ENCODE assay signal across 22 mouse cellular contexts in the genomic region with DNA sequence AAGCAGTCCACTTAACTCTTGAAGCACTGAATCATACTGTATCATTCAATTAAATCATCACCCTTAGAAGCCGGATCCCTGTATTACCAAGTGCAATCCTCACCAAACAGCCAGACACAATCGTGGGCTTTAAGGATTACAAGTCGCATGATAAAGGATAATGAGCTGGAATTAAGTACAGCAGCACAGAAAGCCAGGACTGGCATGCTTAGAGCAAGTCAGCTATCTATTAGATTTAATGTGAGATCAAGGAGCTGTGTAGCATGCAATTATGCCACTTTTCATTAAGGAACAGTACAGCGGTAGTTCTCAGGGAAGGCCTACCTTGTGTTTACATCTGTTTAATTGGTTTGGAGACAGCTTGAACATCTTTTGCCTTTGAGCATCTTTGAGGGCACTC.
DNase-seq lines count a peak whose midpoint lies in the region; ATAC-seq and TF ChIP-seq lines count a peak whose summit lies in the region.
"Had no signal": no experiment of that assay in that cellular context is flagged by ENCODE, and none has a peak within 500 bp of the region (broad histone marks: within the 10 kb centered on the region; RNA-seq: fewer than 3 reads in every experiment).

No protein-coding gene starts in this region.

- no peak for TF ChIP-seq CTCF in brain, embryonic 14.5 days (IDR thresholded peaks at IDR 0.05; ENCODE audit: borderline replicate concordance, extremely low read depth, insufficient read depth, insufficient read length)

- no peak overlapping the region for H3K4me2 ChIP-seq in forebrain, embryonic 14.5 days (ENCODE audit: low read length)
- no peak overlapping the region for H3K4me2 ChIP-seq in forebrain, embryonic 12.5 days
- no peak overlapping the region for H3K4me2 ChIP-seq in midbrain, embryonic 15.5 days
- H3K4me2 ChIP-seq: embryonic facial prominence, embryonic 12.5 days; embryonic facial prominence, embryonic 15.5 days; heart, embryonic 11.5 days; hindbrain, embryonic 12.5 days; hindbrain, embryonic 15.5 days had no signal

- DNase-seq in forebrain, embryonic 14.5 days (ENCODE audit: low spot score) = peak; percentile 25
- no peak for DNase-seq in midbrain, embryonic 10.5 days (ENCODE audit: low spot score)
- peak; percentile 53 for DNase-seq in brain, embryonic 14.5 days (ENCODE audit: low read depth)
- peak; percentile 17 for DNase-seq in retina, postnatal 7 days (ENCODE audit: low read depth, low spot score)
- no peak for DNase-seq in lung, postnatal 36 days
- DNase-seq: adrenal gland, adult 8-10 months; adrenal gland, postnatal 25 days; cerebellum, adult 18-20 months; cerebellum, adult 9-10 months; cerebellum, postnatal 14 days; gastrocnemius, adult 2 months; gastrocnemius, postnatal 14 days; heart, adult 11 months had no signal

- H3K27me3 ChIP-seq in forebrain, embryonic 14.5 days (replicated peaks; ENCODE audit: control insufficient read depth, insufficient read depth, low read length) = no peaks in the 10 kb centered on the region
- H3K27me3 ChIP-seq in forebrain, embryonic 12.5 days = no peaks in the 10 kb centered on the region
- H3K27me3 ChIP-seq in midbrain, embryonic 15.5 days (replicated peaks) = no peaks in the 10 kb centered on the region
- no peaks in the 10 kb centered on the region for H3K27me3 ChIP-seq in midbrain, embryonic 10.5 days (ENCODE audit: low read depth, poor library complexity, severe bottlenecking)
- H3K27me3 ChIP-seq: embryonic facial prominence, embryonic 12.5 days; embryonic facial prominence, embryonic 15.5 days; hindbrain, embryonic 12.5 days; hindbrain, embryonic 15.5 days had no signal

- H3K9me3 ChIP-seq in forebrain, embryonic 14.5 days (replicated peaks; ENCODE audit: control insufficient read depth, low read length) = no peaks in the 10 kb centered on the region
- H3K9me3 ChIP-seq in forebrain, embryonic 12.5 days = no peaks in the 10 kb centered on the region
- H3K9me3 ChIP-seq in midbrain, embryonic 15.5 days = no peaks in the 10 kb centered on the region
- H3K9me3 ChIP-seq in midbrain, embryonic 10.5 days (replicated peaks) = no peaks in the 10 kb centered on the region
- H3K9me3 ChIP-seq: embryonic facial prominence, embryonic 12.5 days; embryonic facial prominence, embryonic 15.5 days; hindbrain, embryonic 12.5 days; hindbrain, embryonic 15.5 days had no signal

- H3K27ac ChIP-seq in forebrain, embryonic 14.5 days (ENCODE audit: low read depth, low read length) = no peak overlapping the region
- H3K27ac ChIP-seq in forebrain, embryonic 12.5 days = no peak overlapping the region
- H3K27ac ChIP-seq in midbrain, embryonic 15.5 days = no peak overlapping the region
- H3K27ac ChIP-seq in midbrain, embryonic 10.5 days (replicated peaks) = no peak overlapping the region
- H3K27ac ChIP-seq: embryonic facial prominence, embryonic 12.5 days; embryonic facial prominence, embryonic 15.5 days; gastrocnemius, adult 2 months; hindbrain, embryonic 12.5 days; hindbrain, embryonic 15.5 days had no signal

- no peaks in the 10 kb centered on the region for H3K4me1 ChIP-seq in forebrain, embryonic 14.5 days (ENCODE audit: control insufficient read depth, insufficient read depth, low read length)
- H3K4me1 ChIP-seq in forebrain, embryonic 12.5 days = no peaks in the 10 kb centered on the region; the same call in 1 of the 2 replicates
- H3K4me1 ChIP-seq in midbrain, embryonic 15.5 days = peaks cover 13% of the 10 kb centered on the region
- peaks cover 7% of the 10 kb centered on the region; the same call in 1 of the 2 replicates for H3K4me1 ChIP-seq in midbrain, embryonic 10.5 days
- H3K4me1 ChIP-seq: embryonic facial prominence, embryonic 12.5 days; embryonic facial prominence, embryonic 15.5 days; hindbrain, embryonic 12.5 days; hindbrain, embryonic 15.5 days had no signal

- WGBS in forebrain, embryonic 14.5 days = 19% methylated on average over 4 of the region's 4 CpGs
- WGBS in forebrain, embryonic 12.5 days = 33% methylated on average over 4 of the region's 4 CpGs
- WGBS in midbrain, embryonic 15.5 days = 21% methylated on average over 4 of the region's 4 CpGs
- 55% methylated on average over 4 of the region's 4 CpGs for WGBS in midbrain, embryonic 10.5 days

- no peak for ATAC-seq in forebrain, embryonic 14.5 days
- no peak for ATAC-seq in forebrain, embryonic 12.5 days (ENCODE audit: low FRiP score)
- ATAC-seq in midbrain, embryonic 15.5 days (replicated peaks) = peak; percentile 56; the same call in 1 of the 2 replicates
- ATAC-seq: activated CD4-positive, CD25-positive, alpha-beta regulatory T cell, adult 4 months; forebrain, embryonic 16.5 days had no signal

- TF ChIP-seq POLR2A in brain, embryonic 14.5 days (IDR thresholded peaks at IDR 0.05; ENCODE audit: borderline replicate concordance, extremely low read depth, insufficient read depth, insufficient read length, poor library complexity, severe bottlenecking) = no peak

- no peaks in the 10 kb centered on the region for H3K36me3 ChIP-seq in forebrain, embryonic 14.5 days (ENCODE audit: control insufficient read depth, insufficient read depth, low read length)
- H3K36me3 ChIP-seq in forebrain, embryonic 12.5 days (replicated peaks) = no peaks in the 10 kb centered on the region
- H3K36me3 ChIP-seq in midbrain, embryonic 15.5 days (replicated peaks) = no peaks in the 10 kb centered on the region
- no peaks in the 10 kb centered on the region for H3K36me3 ChIP-seq in midbrain, embryonic 10.5 days
- H3K36me3 ChIP-seq: embryonic facial prominence, embryonic 12.5 days; embryonic facial prominence, embryonic 15.5 days; hindbrain, embryonic 12.5 days; hindbrain, embryonic 15.5 days had no signal

- H3K9ac ChIP-seq in forebrain, embryonic 14.5 days (ENCODE audit: low read length) = no peak overlapping the region
- H3K9ac ChIP-seq in forebrain, embryonic 12.5 days = no peak overlapping the region
- H3K9ac ChIP-seq in midbrain, embryonic 15.5 days = no peak overlapping the region
- H3K9ac ChIP-seq: embryonic facial prominence, embryonic 12.5 days; embryonic facial prominence, embryonic 15.5 days; hindbrain, embryonic 12.5 days; hindbrain, embryonic 15.5 days had no signal

- H3K4me3 ChIP-seq in forebrain, embryonic 14.5 days (ENCODE audit: low read depth, low read length) = no peak overlapping the region
- H3K4me3 ChIP-seq in forebrain, embryonic 12.5 days (replicated peaks) = no peak overlapping the region
- H3K4me3 ChIP-seq in midbrain, embryonic 15.5 days = no peak overlapping the region
- no peak overlapping the region for H3K4me3 ChIP-seq in midbrain, embryonic 10.5 days
- H3K4me3 ChIP-seq: embryonic facial prominence, embryonic 12.5 days; embryonic facial prominence, embryonic 15.5 days; gastrocnemius, adult 2 months; hindbrain, embryonic 12.5 days; hindbrain, embryonic 15.5 days had no signal

Comparison
In these comparisons a context has a peak if more than half of its experiments do, and no peak if none do; other contexts are left out.
1. DNase-seq: peak in forebrain, embryonic 14.5 days (single experiment), brain, embryonic 14.5 days (single experiment) and retina, postnatal 7 days (single experiment); none in midbrain, embryonic 10.5 days (single experiment) and lung, postnatal 36 days (single experiment).